21 mouse cellular contexts compared by ENCODE assay signal in genomic region chr5:118525634-118526033, GRCm38 (mm10).
"Had no signal": no experiment of that assay in that cellular context is flagged by ENCODE, and none has a peak within 500 bp of the region (broad histone marks: within the 10 kb centered on the region; RNA-seq: fewer than 3 reads in every experiment).

No protein-coding gene starts in this region.

- H3K4me2 ChIP-seq: limb, embryonic 15.5 days; liver, embryonic 11.5 days; lung, embryonic 14.5 days; midbrain, embryonic 12.5 days; midbrain, embryonic 15.5 days; neural tube, embryonic 12.5 days; neural tube, embryonic 15.5 days had no signal

- H3K9ac ChIP-seq: limb, embryonic 15.5 days; liver, embryonic 14.5 days; liver, postnatal 0 days; lung, embryonic 14.5 days; midbrain, embryonic 12.5 days; midbrain, embryonic 15.5 days; neural tube, embryonic 12.5 days; neural tube, embryonic 15.5 days had no signal

- H3K27me3 ChIP-seq: limb, embryonic 15.5 days; midbrain, embryonic 15.5 days; neural tube, embryonic 12.5 days; neural tube, embryonic 15.5 days had no signal

- H3K9me3 ChIP-seq: limb, embryonic 15.5 days; midbrain, embryonic 12.5 days; midbrain, embryonic 15.5 days; neural tube, embryonic 12.5 days; neural tube, embryonic 15.5 days had no signal

- DNase-seq: layer of hippocampus, adult 9-11 months; liver, postnatal 0 days; lung, embryonic 14.5 days; right cerebral cortex, adult 18-20 months; right cerebral cortex, postnatal 14 days; right cerebral cortex, postnatal 4 days; thymus, adult 2 months; thymus, postnatal 14 days; thymus, postnatal 4 days had no signal

- ATAC-seq: intestine, postnatal 0 days; liver, postnatal 0 days; lung, postnatal 0 days; midbrain, embryonic 15.5 days had no signal

- H3K4me3 ChIP-seq: layer of hippocampus, adult 2 months; limb, embryonic 15.5 days; midbrain, embryonic 12.5 days; midbrain, embryonic 15.5 days; neural tube, embryonic 12.5 days; neural tube, embryonic 15.5 days had no signal

- H3K36me3 ChIP-seq: limb, embryonic 15.5 days; midbrain, embryonic 12.5 days; midbrain, embryonic 15.5 days; neural tube, embryonic 12.5 days; neural tube, embryonic 15.5 days had no signal

- H3K27ac ChIP-seq: layer of hippocampus, adult 2 months; limb, embryonic 15.5 days; liver, embryonic 14.5 days; macrophage; midbrain, embryonic 12.5 days; midbrain, embryonic 15.5 days; neural tube, embryonic 12.5 days; neural tube, embryonic 15.5 days; stomach, postnatal 0 days had no signal

- H3K4me1 ChIP-seq: neural tube, embryonic 15.5 days had no signal
